Mouse (Mus musculus): ENCODE measurements around the gene Rhpn2.

- TF ChIP-seq CTCF (IDR thresholded peaks at IDR 0.05; ENCODE audit: insufficient read depth, low read length), result no peak
- no peak for TF ChIP-seq POLR2A (IDR thresholded peaks at IDR 0.05; ENCODE audit: borderline replicate concordance, extremely low read depth, low read depth, low read length)
These were observed 14.1 kb downstream of the Rhpn2 start for GRCm38 (mm10) chr7:35347918-35348700.
